Mouse (Mus musculus) heart, postnatal 0 days (tissue): Measurements from ENCODE around the gene N4bp2. TPM values are rescaled to one million over a fixed set of nuclear protein-coding genes. Genes with fewer than 3 reads are reported as not detected.

ENCODE experiments used
- ATAC-seq: fragments of 200-750 bp; cut with Nextera tagmentation; 2 replicates; pipeline ENCODE4 v1.8.0; 2017; ENCODE audit warnings: low read depth, moderate number of reproducible peaks, moderate library complexity; ENCODE audit not compliant: insufficient read depth
- DNase-seq: peaks from one replicate; pipeline ENCODE4 v3.0.0-alpha.2; 2016; ENCODE audit warnings: low spot score
- H3K27ac ChIP-seq: fragments of 300-500 bp; sonication (generic); 2 replicates; pipeline ENCODE4 v1.5.1; 2014; ENCODE audit warnings: low read depth, mild to moderate bottlenecking
- H3K27me3 ChIP-seq: fragments of 300-500 bp; sonication (generic); 2 replicates; pipeline ENCODE4 v1.6.1; 2014; ENCODE audit warnings: low read length, mixed read lengths; ENCODE audit not compliant: control insufficient read depth, insufficient read depth
- H3K36me3 ChIP-seq: fragments of 300-500 bp; sonication (generic); replicated peaks from 2 replicates; pipeline ENCODE4 v1.6.1; 2014; ENCODE audit warnings: low read length, mixed read lengths; ENCODE audit not compliant: control insufficient read depth, insufficient read depth
- H3K4me1 ChIP-seq: fragments of 300-500 bp; sonication (generic); 2 replicates; pipeline ENCODE4 v1.6.1; 2014; ENCODE audit warnings: antibody characterized with exemption; ENCODE audit not compliant: control insufficient read depth, insufficient read depth
- H3K4me2 ChIP-seq: fragments of 300-500 bp; sonication (generic); 2 replicates; pipeline ENCODE4 v1.6.1; 2014; ENCODE audit warnings: low read depth, mild to moderate bottlenecking, low read length, moderate library complexity
- H3K4me3 ChIP-seq: fragments of 300-500 bp; sonication (generic); 2 replicates; pipeline ENCODE4 v1.5.1; 2014; ENCODE audit warnings: low read depth, low read length
- H3K9ac ChIP-seq: fragments of 300-500 bp; sonication (generic); replicated peaks from 2 replicates; pipeline ENCODE4 v1.6.1; 2014; ENCODE audit warnings: low read depth, low read length, mixed read lengths
- H3K9me3 ChIP-seq: fragments of 300-500 bp; sonication (generic); replicated peaks from 2 replicates; pipeline ENCODE4 v1.6.1; 2016; ENCODE audit warnings: low read length; ENCODE audit not compliant: control insufficient read depth
- CTCF ChIP-seq: IDR thresholded peaks from 2 replicates; pipeline ENCODE4 v1.5.1; 2016; ENCODE audit warnings: antibody characterized with exemption, control low read depth, low read depth
- EP300 ChIP-seq: IDR thresholded peaks from 2 replicates; pipeline ENCODE4 v1.6.1; 2016; ENCODE audit warnings: antibody characterized with exemption, low read depth
- WGBS: fragments of 180-500 bp; shearing (Covaris S2); extraction: QIAGEN DNeasy Blood & Tissue Kit; methylation state at CpG from one replicate; pipeline ENCODE4 v1.1.7; 2014; 5-methylcytosine and 5-hydroxymethylcytosine counted together
- polyA plus RNA-seq: library from polyadenylated mRNA; unstranded; fragments of >200 nt; fragmentation: Nextera tagmentation; extraction: Ambion mirVana; gene quantifications from 2 replicates; pipeline ENCODE4 v1.2.1, GENCODE M21; 2015
- total RNA-seq: library from RNA; depleted of rRNA; stranded (reverse); fragments of >200 nt; gene quantifications from 2 replicates; pipeline ENCODE4 v1.2.3, GENCODE M21; 2014; ENCODE audit warnings: low replicate concordance

The N4bp2 gene
- total and polyA plus RNA-seq, 2 experiments from 2014 or later: 8.0 to 18.6 TPM

GRCm38 (mm10) chr5:65856591-65857411, 93.5 kb downstream of the N4bp2 start:
- Histone ChIP-seq H3K27ac (no peak overlapping the region; the same call in 1 of the 2 replicates), H3K9me3 (no peaks in the 10 kb centered on the region), H3K36me3 (no peaks in the 10 kb centered on the region), H3K27me3 (no peaks in the 10 kb centered on the region), H3K4me3 (no peak overlapping the region; the same call in 1 of the 2 replicates), H3K4me2 (peak overlapping the region; percentile 4; the same call in 1 of the 2 replicates), H3K4me1 (peaks cover 6% of the 10 kb centered on the region; the same call in 1 of the 2 replicates), H3K9ac (no peak overlapping the region)
- ATAC-seq: no peak
- 68% methylated on average over 17 of the region's 17 CpGs for WGBS
- DNase-seq: no peak
- no peak for TF ChIP-seq CTCF
- TF ChIP-seq EP300: no peak

GRCm38 (mm10) chr5:65857935-65858334, 94.6 kb downstream of the N4bp2 start:
- H3K4me3 ChIP-seq: peak overlapping the region; percentile 8; the same call in 1 of the 2 replicates
- TF ChIP-seq CTCF (no peak), EP300 (no peak)
- H3K36me3 ChIP-seq: no peaks in the 10 kb centered on the region
- peak overlapping the region; percentile 53; the same call in 1 of the 2 replicates for H3K27ac ChIP-seq
- H3K9ac ChIP-seq: no peak overlapping the region
- H3K4me1 ChIP-seq: peaks cover 6% of the 10 kb centered on the region; the same call in 1 of the 2 replicates
- ATAC-seq: no peak
- no peak overlapping the region; the same call in 1 of the 2 replicates for H3K4me2 ChIP-seq
- H3K27me3 ChIP-seq: no peaks in the 10 kb centered on the region
- 77% methylated on average over 12 of the region's 12 CpGs for WGBS
- DNase-seq: no peak
- no peaks in the 10 kb centered on the region for H3K9me3 ChIP-seq

- 91% methylated on average over 4 of the region's 6 CpGs for WGBS
- H3K27ac ChIP-seq: peak overlapping the region; percentile 51
- no peak overlapping the region for H3K9ac ChIP-seq
Measured at GRCm38 (mm10) chr5:65858355-65858754, 95.0 kb downstream of the N4bp2 start.

GRCm38 (mm10) chr5:65858898-65859297, 95.6 kb downstream of the N4bp2 start:
- H3K27me3 ChIP-seq: no peaks in the 10 kb centered on the region
- H3K4me3 ChIP-seq: no peak overlapping the region
- peak; percentile 69 for DNase-seq
- H3K36me3 ChIP-seq: no peaks in the 10 kb centered on the region
- H3K4me2 ChIP-seq: peak overlapping the region; percentile 36; the same call in 1 of the 2 replicates
- H3K4me1 ChIP-seq: peaks cover 6% of the 10 kb centered on the region; the same call in 1 of the 2 replicates
- peak; percentile 85 for ATAC-seq
- no peaks in the 10 kb centered on the region for H3K9me3 ChIP-seq
- no peak for TF ChIP-seq CTCF
- TF ChIP-seq EP300: no peak
- H3K9ac ChIP-seq: no peak overlapping the region
- H3K27ac ChIP-seq: peak overlapping the region; percentile 51
- 20% methylated on average over 12 of the region's 12 CpGs for WGBS

More at GRCm38 (mm10) chr5:65858355-65858754, 95.0 kb downstream of the N4bp2 start:
- Histone ChIP-seq H3K36me3 (no peaks in the 10 kb centered on the region), H3K4me1 (peaks cover 6% of the 10 kb centered on the region; the same call in 1 of the 2 replicates), H3K27me3 (no peaks in the 10 kb centered on the region), H3K4me3 (no peak overlapping the region), H3K9me3 (no peaks in the 10 kb centered on the region), H3K4me2 (peak overlapping the region; percentile 36; the same call in 1 of the 2 replicates)
- DNase-seq (no peak), ATAC-seq (no peak)
- TF ChIP-seq EP300 (no peak), CTCF (no peak)

GRCm38 (mm10) chr5:65859396-65859795, 96.1 kb downstream of the N4bp2 start:
- Histone ChIP-seq H3K27ac (peak overlapping the region; percentile 51), H3K9ac (no peak overlapping the region), H3K36me3 (no peaks in the 10 kb centered on the region), H3K4me1 (peaks cover 6% of the 10 kb centered on the region; the same call in 1 of the 2 replicates), H3K4me2 (peak overlapping the region; percentile 36; the same call in 1 of the 2 replicates), H3K9me3 (no peaks in the 10 kb centered on the region), H3K27me3 (no peaks in the 10 kb centered on the region), H3K4me3 (no peak overlapping the region)
- 47% methylated on average over 6 of the region's 6 CpGs for WGBS
- ATAC-seq (no peak), DNase-seq (peak; percentile 30)
- TF ChIP-seq EP300: no peak
- TF ChIP-seq CTCF: no peak
